Mouse (Mus musculus) liver, embryonic 15.5 days (tissue): ENCODE measurements around the gene Ghr. TPM values are rescaled to one million over a fixed set of nuclear protein-coding genes. Genes with fewer than 3 reads are reported as not detected.

ENCODE experiments used
- ATAC-seq: fragments of 200-750 bp; cut with Nextera tagmentation; 2 replicates; pipeline ENCODE4 v1.8.0; 2017; ENCODE audit warnings: moderate number of reproducible peaks, mild to moderate bottlenecking, moderate library complexity; ENCODE audit not compliant: insufficient read depth
- H3K27ac ChIP-seq: fragments of 300-500 bp; sonication (generic); replicated peaks from 2 replicates; pipeline ENCODE4 v1.5.1; 2015; ENCODE audit warnings: mild to moderate bottlenecking, inconsistent platforms
- H3K27me3 ChIP-seq: fragments of 300-500 bp; sonication (generic); 2 replicates; pipeline ENCODE4 v1.6.1; 2015; ENCODE audit warnings: mild to moderate bottlenecking, inconsistent platforms
- H3K36me3 ChIP-seq: fragments of 300-500 bp; sonication (generic); replicated peaks from 2 replicates; pipeline ENCODE4 v1.6.1; 2015; ENCODE audit warnings: moderate library complexity, mild to moderate bottlenecking, inconsistent platforms
- H3K4me1 ChIP-seq: fragments of 300-500 bp; sonication (generic); replicated peaks from 2 replicates; pipeline ENCODE4 v1.6.1; 2015; ENCODE audit warnings: inconsistent platforms
- H3K4me2 ChIP-seq: fragments of 300-500 bp; sonication (generic); 2 replicates; pipeline ENCODE4 v1.6.1; 2015; ENCODE audit warnings: moderate library complexity, mild to moderate bottlenecking, inconsistent platforms
- H3K4me3 ChIP-seq: fragments of 300-500 bp; sonication (generic); replicated peaks from 2 replicates; pipeline ENCODE4 v1.5.1; 2015; ENCODE audit warnings: mild to moderate bottlenecking, inconsistent platforms
- H3K9ac ChIP-seq: fragments of 300-500 bp; sonication (generic); 2 replicates; pipeline ENCODE4 v1.6.1; 2015; ENCODE audit warnings: moderate library complexity, mild to moderate bottlenecking, inconsistent platforms
- H3K9me3 ChIP-seq: fragments of 300-500 bp; sonication (generic); replicated peaks from 2 replicates; pipeline ENCODE4 v1.6.1; 2016; ENCODE audit warnings: inconsistent platforms
- WGBS: fragments of 180-500 bp; shearing (Covaris S2); methylation state at CpG from one replicate; pipeline ENCODE4 v1.1.7; 2015; ENCODE audit warnings: mixed read lengths; ENCODE audit not compliant: insufficient replicate concordance; 5-methylcytosine and 5-hydroxymethylcytosine counted together
- polyA plus RNA-seq: library from polyadenylated mRNA; unstranded; fragments of >200 nt; fragmentation: Nextera tagmentation; extraction: Ambion mirVana; gene quantifications from 2 replicates; pipeline ENCODE4 v1.2.1, GENCODE M21; 2015

The Ghr gene
- polyA plus RNA-seq, 1 experiment from 2014 or later, result 22.4 TPM

DNA sequence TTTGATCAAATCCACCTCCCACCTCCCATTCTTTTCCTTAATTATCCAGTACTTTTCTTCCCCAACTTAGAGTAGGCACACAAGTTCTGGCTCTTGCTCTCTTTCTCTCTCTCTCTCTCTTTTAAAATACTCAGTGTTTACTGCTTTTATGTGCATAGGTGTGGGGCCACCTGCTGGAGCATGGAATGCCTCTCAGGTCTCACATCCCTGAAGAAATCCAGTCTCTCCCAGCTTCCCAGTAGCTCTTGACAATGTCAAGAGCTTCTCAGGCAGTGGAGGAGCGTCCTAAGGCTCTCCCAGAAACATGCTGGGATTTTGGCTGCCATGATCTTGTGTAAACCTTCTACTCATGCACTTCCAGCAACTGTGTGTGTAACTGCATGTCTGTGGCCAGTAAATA lies 253.0 kb downstream of the Ghr start:
- no peaks in the 10 kb centered on the region for H3K9me3 ChIP-seq
- 41% methylated on average over 1 of the region's 1 CpGs for WGBS

DNA sequence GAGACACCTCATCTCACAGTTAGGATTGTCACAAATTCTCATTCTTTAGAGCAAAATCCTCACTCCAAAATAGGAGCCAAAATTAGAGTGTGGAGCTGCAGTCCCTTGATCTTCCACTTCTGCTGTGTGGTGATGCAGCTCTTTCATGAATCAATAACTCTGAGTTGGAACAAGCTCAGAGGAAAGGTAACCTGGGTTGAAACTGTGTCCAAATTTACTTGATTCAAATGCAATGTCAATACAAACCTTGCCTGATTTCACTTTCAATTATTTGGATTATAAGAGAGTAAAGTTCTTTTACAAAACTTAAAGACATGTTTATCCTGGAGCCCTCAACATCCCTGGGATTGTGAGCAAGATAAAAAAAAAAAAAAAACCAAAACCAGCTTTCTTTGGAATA lies 260.3 kb downstream of the Ghr start:
- Histone ChIP-seq H3K9ac (no peak overlapping the region), H3K4me1 (no peaks in the 10 kb centered on the region), H3K9me3 (no peaks in the 10 kb centered on the region), H3K36me3 (no peaks in the 10 kb centered on the region), H3K27ac (no peak overlapping the region), H3K4me2 (no peak overlapping the region), H3K27me3 (no peaks in the 10 kb centered on the region), H3K4me3 (no peak overlapping the region)
- ATAC-seq, result no peak

More for the DNA sequence above, 253.0 kb downstream of the Ghr start:
- Histone ChIP-seq H3K4me2 (no peak overlapping the region), H3K27me3 (no peaks in the 10 kb centered on the region), H3K4me1 (no peaks in the 10 kb centered on the region), H3K9ac (no peak overlapping the region), H3K36me3 (no peaks in the 10 kb centered on the region; the same call in 1 of the 2 replicates), H3K4me3 (no peak overlapping the region), H3K27ac (no peak overlapping the region)
- no peak for ATAC-seq

DNA sequence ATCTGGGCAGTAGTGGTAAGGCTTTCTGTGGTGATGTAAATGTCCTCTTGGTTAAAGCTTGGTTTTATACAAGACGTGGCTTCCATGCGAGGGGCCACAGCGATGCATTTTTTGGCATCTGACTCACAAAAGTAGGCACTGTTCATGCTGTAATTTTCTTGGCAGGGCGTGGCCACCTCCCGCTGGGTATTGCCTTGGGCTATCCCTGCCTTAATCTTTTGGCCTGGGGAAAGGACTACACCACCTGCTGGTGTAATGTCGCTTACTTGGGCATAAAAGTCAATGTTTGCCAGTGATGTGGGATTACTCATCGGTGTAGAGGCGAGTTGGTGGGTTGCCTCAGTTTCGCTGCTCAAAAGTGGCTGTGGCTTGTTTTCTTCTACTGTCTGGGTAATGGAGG lies 263.4 kb downstream of the Ghr start:
- Histone ChIP-seq H3K9ac (no peak overlapping the region), H3K9me3 (no peaks in the 10 kb centered on the region), H3K27me3 (no peaks in the 10 kb centered on the region), H3K36me3 (no peaks in the 10 kb centered on the region), H3K4me3 (no peak overlapping the region), H3K4me1 (no peaks in the 10 kb centered on the region), H3K4me2 (no peak overlapping the region), H3K27ac (no peak overlapping the region)
- no peak for ATAC-seq
- WGBS, result 66% methylated on average over 9 of the region's 9 CpGs

DNA sequence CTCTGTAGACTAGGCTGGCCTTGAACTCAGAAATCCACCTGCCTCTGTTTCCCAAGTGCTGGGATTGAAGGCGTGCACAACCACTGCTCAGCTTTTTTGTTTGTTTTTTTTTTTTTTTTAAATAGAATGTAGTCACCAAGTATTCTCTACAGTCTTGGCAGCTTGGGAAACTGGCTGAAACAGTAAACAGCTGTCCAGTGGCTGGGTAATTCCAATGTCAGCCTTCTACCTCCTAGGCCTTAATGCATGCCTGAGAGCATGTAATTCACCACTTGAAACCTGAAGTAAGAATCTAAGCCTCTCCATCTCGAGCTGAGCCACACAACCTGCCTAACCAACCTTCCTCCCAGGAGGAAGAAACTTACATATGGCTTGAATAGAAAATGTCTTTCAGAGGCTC lies 266.7 kb downstream of the Ghr start:
- H3K4me1 ChIP-seq, result no peaks in the 10 kb centered on the region
- no peak overlapping the region for H3K4me2 ChIP-seq
- no peak for ATAC-seq
- WGBS, result 48% methylated on average over 2 of the region's 2 CpGs
- H3K36me3 ChIP-seq, result no peaks in the 10 kb centered on the region
- H3K27me3 ChIP-seq, result no peaks in the 10 kb centered on the region
- H3K27ac ChIP-seq, result no peak overlapping the region
- no peak overlapping the region for H3K9ac ChIP-seq
- H3K4me3 ChIP-seq, result no peak overlapping the region
- H3K9me3 ChIP-seq, result no peaks in the 10 kb centered on the region

DNA sequence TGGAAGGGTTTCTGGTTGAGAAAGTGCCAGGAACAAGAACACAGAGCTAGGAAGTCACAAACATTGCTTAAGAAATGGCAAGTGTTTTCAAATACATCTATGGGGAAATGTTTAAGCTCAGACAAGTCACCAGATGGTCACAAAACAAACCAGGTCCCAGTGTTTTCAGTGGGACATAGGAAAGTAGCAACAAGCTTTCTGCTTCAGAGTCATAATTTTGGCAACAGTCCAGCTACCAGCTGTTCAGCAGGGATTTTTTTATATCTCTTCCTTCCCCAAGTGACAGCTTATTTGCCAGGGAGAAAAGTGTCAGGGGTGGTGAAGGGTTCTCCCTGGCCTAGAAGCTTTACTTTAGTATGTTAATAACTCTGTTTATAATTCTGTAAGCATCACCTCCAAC lies 270.4 kb downstream of the Ghr start:
- no peak overlapping the region for H3K4me3 ChIP-seq
- H3K4me1 ChIP-seq, result no peaks in the 10 kb centered on the region
- H3K9ac ChIP-seq, result no peak overlapping the region
- H3K27ac ChIP-seq, result no peak overlapping the region
- no peak for ATAC-seq
- H3K27me3 ChIP-seq, result no peaks in the 10 kb centered on the region
- H3K9me3 ChIP-seq, result no peaks in the 10 kb centered on the region
- no peaks in the 10 kb centered on the region for H3K36me3 ChIP-seq
- H3K4me2 ChIP-seq, result no peak overlapping the region

DNA sequence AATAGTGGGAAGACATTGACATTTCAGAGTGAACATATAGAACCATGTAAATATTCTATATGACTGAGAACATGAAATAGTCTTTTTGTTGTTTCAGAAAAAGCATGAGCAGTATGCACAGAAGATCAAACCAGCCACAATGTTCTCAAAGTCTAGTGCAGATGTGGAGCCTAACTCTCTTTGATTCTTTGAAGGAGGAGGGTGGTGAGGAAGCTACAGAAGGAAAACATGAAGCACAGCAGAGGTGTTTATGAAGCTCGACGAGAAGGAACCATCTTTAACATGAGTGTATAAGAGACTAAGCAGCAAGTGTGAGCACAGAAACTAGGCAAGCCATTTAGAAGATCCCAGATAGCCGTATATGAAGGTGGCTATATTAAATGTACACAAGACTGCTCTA lies 273.4 kb downstream of the Ghr start:
- no peaks in the 10 kb centered on the region for H3K36me3 ChIP-seq
- no peaks in the 10 kb centered on the region for H3K9me3 ChIP-seq
- no peak overlapping the region for H3K4me2 ChIP-seq
- ATAC-seq, result no peak
- no peak overlapping the region for H3K9ac ChIP-seq
- 55% methylated on average over 3 of the region's 3 CpGs for WGBS
- no peak overlapping the region for H3K27ac ChIP-seq
- no peaks in the 10 kb centered on the region for H3K4me1 ChIP-seq
- H3K27me3 ChIP-seq, result no peaks in the 10 kb centered on the region
- H3K4me3 ChIP-seq, result no peak overlapping the region

DNA sequence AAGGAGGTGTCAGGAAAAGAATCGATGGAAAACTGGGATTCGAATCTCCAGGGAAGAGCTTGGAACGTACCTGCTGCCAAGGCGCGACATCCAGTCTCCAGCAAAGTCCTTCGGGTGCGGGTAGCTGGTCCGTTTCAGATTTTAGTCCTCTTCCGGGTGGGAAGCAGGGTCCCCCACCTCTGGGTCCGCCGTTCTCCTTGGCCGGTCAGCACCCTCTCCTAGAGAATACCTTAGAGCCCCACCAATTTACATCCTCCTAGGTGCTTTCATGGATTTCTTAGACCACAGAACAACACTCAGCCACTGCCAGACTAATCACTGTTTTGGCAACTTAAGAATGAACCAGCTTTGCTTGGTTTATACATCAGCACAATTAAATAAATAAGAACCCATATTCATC lies 279.9 kb downstream of the Ghr start, which contains the start of gene Ccdc152:
Gene Ccdc152 (minus strand): TSS at position 101 of the 400 bp plus-strand sequence.
- H3K4me1 ChIP-seq, result no peaks in the 10 kb centered on the region
- WGBS, result 82% methylated on average over 12 of the region's 12 CpGs
- no peak within 1 kb of the TSS for H3K4me2 ChIP-seq
- H3K27me3 ChIP-seq, result no peaks in the 10 kb centered on the region
- H3K36me3 ChIP-seq, result no peaks in the 10 kb centered on the region
- no peak within 1 kb of the TSS for H3K4me3 ChIP-seq
- H3K27ac ChIP-seq, result no peak within 1 kb of the TSS
- H3K9ac ChIP-seq, result no peak within 1 kb of the TSS
- ATAC-seq, result no peak
- no peaks in the 10 kb centered on the region for H3K9me3 ChIP-seq

DNA sequence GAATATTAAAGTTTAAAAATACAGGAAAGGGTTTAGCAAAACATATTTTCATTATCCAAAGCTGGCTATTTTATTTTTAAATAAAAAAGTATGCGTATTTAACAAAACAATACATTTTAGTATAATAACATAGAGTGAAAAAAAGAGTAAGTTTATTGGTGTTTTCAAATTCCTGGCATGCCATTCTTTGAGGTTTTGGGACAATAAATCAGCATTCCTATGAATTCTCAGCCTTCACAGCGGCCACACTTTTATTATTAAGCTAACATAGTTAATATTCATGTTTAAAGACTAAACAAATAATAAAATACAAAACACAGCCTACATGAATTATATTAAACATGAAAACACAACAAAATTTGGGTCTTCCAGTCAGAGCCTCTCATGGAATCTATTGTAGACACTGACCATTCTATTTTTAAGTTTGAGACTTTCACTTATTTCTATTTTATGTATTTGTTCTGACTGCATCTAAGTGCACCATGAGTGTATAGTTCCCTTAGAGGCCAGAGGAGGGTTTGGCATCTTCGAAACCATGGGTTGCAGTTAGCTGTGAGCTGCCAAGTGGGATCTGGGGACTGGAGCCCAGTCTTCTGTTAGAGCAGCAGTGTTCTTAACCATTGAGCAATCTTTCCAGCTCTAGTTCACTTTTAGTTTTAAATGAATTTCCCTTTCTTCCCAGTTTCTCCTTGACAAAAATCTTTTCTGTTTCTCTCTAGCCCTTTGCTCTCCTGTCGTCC lies 282.8 kb downstream of the Ghr start:
- no peaks in the 10 kb centered on the region for H3K27me3 ChIP-seq

DNA sequence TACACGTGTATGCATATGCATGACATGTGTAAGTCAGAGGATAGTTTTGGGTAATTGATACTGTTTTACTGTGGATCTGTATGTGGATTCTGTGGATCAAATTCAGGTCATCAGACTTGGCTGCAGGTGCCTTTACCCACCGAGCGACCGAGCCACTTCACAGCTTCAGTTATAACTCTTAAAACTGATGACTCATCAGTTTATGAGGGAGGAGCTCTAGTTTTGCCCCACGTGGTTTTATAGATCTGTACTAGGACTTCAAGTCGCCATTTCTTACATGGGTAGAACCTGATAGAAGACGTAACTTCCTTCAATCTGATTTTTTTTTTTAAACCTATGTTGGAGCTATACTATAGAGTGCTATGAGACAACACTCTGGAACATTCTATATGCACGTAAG lies 285.7 kb downstream of the Ghr start:
- Histone ChIP-seq H3K4me2 (no peak overlapping the region), H3K4me1 (no peaks in the 10 kb centered on the region), H3K4me3 (no peak overlapping the region), H3K9ac (no peak overlapping the region), H3K9me3 (no peaks in the 10 kb centered on the region), H3K36me3 (no peaks in the 10 kb centered on the region), H3K27me3 (no peaks in the 10 kb centered on the region), H3K27ac (no peak overlapping the region)
- 63% methylated on average over 8 of the region's 8 CpGs for WGBS
- ATAC-seq, result no peak

More for the DNA sequence above, 282.8 kb downstream of the Ghr start:
- no peak overlapping the region for H3K4me2 ChIP-seq
- no peak overlapping the region for H3K27ac ChIP-seq
- ATAC-seq, result no peak
- H3K4me3 ChIP-seq, result no peak overlapping the region
- 56% methylated on average over 4 of the region's 4 CpGs for WGBS
- no peaks in the 10 kb centered on the region for H3K4me1 ChIP-seq
- no peak overlapping the region for H3K9ac ChIP-seq
- no peaks in the 10 kb centered on the region for H3K36me3 ChIP-seq
- no peaks in the 10 kb centered on the region for H3K9me3 ChIP-seq

DNA sequence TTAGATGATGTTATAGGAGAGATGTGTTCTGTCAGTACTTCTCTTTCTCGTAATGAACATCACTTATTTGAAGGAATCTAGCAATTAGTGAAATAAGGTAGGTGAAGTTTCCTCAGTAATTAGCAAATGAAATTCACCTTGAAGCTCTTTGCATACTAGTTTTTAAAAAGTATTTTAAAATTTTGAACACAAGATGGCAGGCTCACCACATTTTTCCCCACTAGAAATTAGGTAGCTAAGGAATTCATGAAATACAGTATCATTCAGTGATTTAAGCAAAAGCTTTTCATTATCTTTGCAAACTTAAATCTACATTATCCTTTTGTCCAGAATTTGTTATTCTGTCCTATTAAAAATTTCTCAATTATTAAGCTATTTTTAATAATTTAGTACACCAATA lies 287.3 kb downstream of the Ghr start:
- H3K27ac ChIP-seq, result no peak overlapping the region
- H3K4me1 ChIP-seq, result no peaks in the 10 kb centered on the region
- WGBS, result 59% methylated on average over 1 of the region's 1 CpGs
- H3K9ac ChIP-seq, result no peak overlapping the region
- H3K36me3 ChIP-seq, result no peaks in the 10 kb centered on the region
- no peaks in the 10 kb centered on the region for H3K27me3 ChIP-seq
- ATAC-seq, result no peak
- H3K4me2 ChIP-seq, result no peak overlapping the region
- no peaks in the 10 kb centered on the region for H3K9me3 ChIP-seq
- H3K4me3 ChIP-seq, result no peak overlapping the region

DNA sequence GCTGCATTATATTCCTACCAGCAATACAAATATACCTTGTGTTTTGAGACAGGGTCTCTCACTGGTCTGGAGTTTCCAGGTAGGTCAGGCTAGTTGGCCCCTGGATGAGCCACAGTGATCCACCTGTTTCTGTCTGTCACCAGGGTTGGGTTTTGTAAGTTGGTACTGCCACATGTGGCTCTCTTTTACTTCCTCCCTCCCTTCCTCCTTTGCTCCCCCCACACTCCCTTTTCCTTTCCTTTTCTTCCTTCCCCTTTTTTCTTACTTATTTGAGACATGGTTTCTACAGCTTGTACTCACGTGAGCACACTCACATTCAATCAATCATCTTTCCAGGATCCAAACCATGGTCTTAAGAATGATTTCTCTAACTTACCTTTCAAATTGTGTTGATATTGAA lies 289.8 kb downstream of the Ghr start:
- H3K9me3 ChIP-seq, result no peaks in the 10 kb centered on the region
- no peak for ATAC-seq
- H3K4me3 ChIP-seq, result no peak overlapping the region
- H3K4me1 ChIP-seq, result no peaks in the 10 kb centered on the region
- no peak overlapping the region for H3K4me2 ChIP-seq
- H3K27me3 ChIP-seq, result no peaks in the 10 kb centered on the region
- no peak overlapping the region for H3K27ac ChIP-seq
- H3K9ac ChIP-seq, result no peak overlapping the region
- H3K36me3 ChIP-seq, result no peaks in the 10 kb centered on the region
- WGBS, result 10% methylated on average over 1 of the region's 1 CpGs

DNA sequence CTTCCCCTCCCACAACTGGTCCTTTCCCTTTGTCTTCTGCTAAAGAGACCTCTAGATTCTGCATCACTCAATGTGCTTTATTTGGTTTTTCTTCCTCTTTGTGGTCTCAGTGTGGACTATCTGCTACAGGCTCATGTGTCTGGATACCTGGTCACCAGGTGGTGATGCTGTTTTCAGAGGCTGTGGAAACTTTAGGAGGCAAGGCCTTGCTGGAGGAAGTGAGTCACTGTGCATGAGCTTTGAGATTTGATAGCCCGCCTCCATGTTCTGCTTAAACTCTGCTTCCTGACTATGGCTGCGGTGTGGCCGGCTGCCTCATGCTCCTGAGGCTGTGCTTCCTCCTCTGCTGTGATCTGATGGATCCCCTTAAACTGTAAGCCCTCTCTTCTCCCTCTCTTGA lies 292.9 kb downstream of the Ghr start:
- no peak for ATAC-seq
- Histone ChIP-seq H3K4me3 (no peak overlapping the region), H3K4me1 (no peaks in the 10 kb centered on the region), H3K9ac (no peak overlapping the region), H3K27me3 (no peaks in the 10 kb centered on the region), H3K27ac (no peak overlapping the region), H3K36me3 (no peaks in the 10 kb centered on the region), H3K4me2 (no peak overlapping the region), H3K9me3 (no peaks in the 10 kb centered on the region)
- WGBS, result 50% methylated on average over 3 of the region's 3 CpGs
